Mouse (Mus musculus) left cerebral cortex, adult 18-20 months (tissue): ENCODE results near the gene Olfr1222. TPM values are rescaled to one million over a fixed set of nuclear protein-coding genes. Genes with fewer than 3 reads are reported as not detected.
"Not testable (repeated sequence)": the region's sequence is repeated elsewhere in the genome, so short reads cannot be mapped to it uniquely, and the experiment has no call there.

Experiments
- DNase-seq, 2 experiments: peaks; one replicate each; pipeline ENCODE4 v3.0.0; 2021 to 2022; ENCODE audit warnings: low spot score in 2 of 2, mixed read lengths in 1 of 2
- long read RNA-seq, 2 experiments: library from polyadenylated mRNA; stranded (forward); transcript quantifications; one replicate each; pipeline ENCODE4 v2.0.0; 2021
- total RNA-seq, 2 experiments: library from RNA; stranded (reverse); gene quantifications; 2 replicates each; pipeline ENCODE4 v1.2.3; 2021

Olfr1222 gene
- not detected for total RNA-seq
- long read RNA-seq, experiment 1: 0 reads
- long read RNA-seq, experiment 2: 0 reads

DNA sequence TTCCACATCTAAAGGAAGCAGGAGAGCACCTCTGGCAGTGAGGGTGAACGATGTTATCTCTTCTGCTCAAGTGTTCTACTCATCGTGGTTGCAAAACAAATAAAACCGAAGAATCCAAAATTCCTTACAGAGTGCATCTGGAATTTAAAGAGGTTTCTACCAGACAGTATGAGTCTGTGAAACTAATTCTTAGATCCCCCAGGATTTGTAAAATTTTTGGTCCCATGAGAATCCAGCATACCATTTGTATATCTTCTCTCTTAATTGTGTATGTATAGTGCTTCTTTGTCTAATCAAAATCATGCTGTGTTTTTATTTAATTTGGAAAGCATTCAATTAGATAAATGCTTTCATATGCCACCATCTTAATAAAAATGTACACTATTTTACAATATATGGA is at the start of gene Olfr1222:
Gene Olfr1222 (minus strand): TSS at position 101 of the 400 bp plus-strand sequence.
- DNase-seq: no peak

- no peak for DNase-seq
These were observed 41.7 kb upstream of the Olfr1222 start, which contains the start of gene Olfr1225 for GRCm38 (mm10) chr2:89174569-89174968. Gene Olfr1225 (minus strand): TSS chr2:89174669.

- not testable (repeated sequence) for DNase-seq
These were observed 31.9 kb upstream of the Olfr1222 start for GRCm38 (mm10) chr2:89164711-89165110.

- DNase-seq: not testable (repeated sequence)
These were observed 31.1 kb upstream of the Olfr1222 start, which contains the start of gene Olfr1224-ps1 for GRCm38 (mm10) chr2:89163991-89164390. Gene Olfr1224-ps1 (minus strand): TSS chr2:89164091.

- DNase-seq: no peak
These were observed 18.6 kb upstream of the Olfr1222 start, which contains the start of gene Olfr1223 for GRCm38 (mm10) chr2:89151460-89151859. Gene Olfr1223 (minus strand): TSS chr2:89151560.

DNA sequence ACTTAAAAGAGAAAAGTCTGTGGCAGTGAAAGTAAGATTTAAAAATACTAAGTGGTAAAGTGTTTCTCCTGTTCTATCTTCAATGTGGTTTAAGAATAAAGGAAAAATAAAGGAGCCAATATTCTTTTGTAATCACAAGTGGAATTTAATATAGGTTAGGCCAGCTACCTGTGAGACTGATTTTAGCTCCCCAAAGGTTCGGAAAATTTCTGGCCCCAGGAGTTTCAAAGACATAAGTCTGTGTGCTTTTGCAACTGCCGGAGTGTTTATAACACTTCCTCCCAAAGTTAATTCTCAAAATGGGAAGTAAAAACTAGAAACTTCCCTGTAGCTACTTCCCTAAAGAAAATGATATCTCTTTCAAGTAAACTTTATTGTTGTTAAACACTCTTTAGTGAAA is 15.7 kb downstream of the Olfr1222 start, which contains the start of gene Olfr1221:
Gene Olfr1221 (minus strand): TSS at position 101 of the 400 bp plus-strand sequence.
- no peak for DNase-seq

- no peak for DNase-seq
These were observed 26.1 kb downstream of the Olfr1222 start, which contains the start of gene Olfr1220 for GRCm38 (mm10) chr2:89106735-89107134. Gene Olfr1220 (minus strand): TSS chr2:89106835.

DNA sequence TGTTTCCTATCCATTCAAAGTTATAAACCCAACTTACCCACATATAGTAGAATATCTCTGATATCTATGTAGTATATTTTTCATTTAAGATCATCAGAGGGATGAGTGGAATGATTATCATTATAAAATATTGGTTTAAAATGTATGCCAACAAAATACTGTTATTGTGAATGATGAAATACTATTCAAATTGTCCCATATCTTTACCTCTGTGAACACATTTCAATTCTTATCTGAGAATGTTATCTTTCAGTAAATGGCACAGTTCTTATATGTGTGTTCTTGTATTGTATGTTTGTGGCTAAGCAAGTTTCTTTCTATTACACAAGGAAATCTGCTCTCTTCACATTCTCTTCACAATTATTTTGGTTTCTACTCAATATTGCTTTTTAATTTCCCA is 27.2 kb downstream of the Olfr1222 start:
- DNase-seq: no peak

GRCm38 (mm10) chr2:89093848-89094247 is 39.0 kb downstream of the Olfr1222 start:
- no peak for DNase-seq

DNA sequence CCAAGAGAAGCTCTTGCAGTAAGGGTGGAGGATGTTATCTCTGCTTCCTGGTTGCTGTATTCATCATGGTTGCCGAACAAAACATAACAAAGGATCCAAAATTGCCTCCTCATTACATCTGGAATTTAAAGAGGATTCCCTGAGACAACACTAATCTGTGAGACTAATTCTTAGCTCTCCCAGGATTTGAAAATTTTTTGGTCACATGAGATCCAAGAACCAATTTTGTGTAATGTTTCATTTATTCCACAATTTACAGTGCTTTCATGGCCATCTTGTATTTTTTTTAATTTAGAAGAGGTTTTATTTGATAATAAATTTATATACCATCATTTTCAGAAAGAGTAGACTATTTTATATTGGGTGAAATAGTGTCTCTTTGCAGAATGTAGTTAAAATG is 49.4 kb downstream of the Olfr1222 start, which contains the start of gene Olfr1219:
Gene Olfr1219 (minus strand): TSS at position 101 of the 400 bp plus-strand sequence.
- no peak for DNase-seq

GRCm38 (mm10) chr2:89081487-89081886 is 51.4 kb downstream of the Olfr1222 start:
- no peak for DNase-seq

Other genes with a start within 250 kb of the Olfr1222 start
- not detected for gene Olfr1208, start 230.7 kb downstream of the Olfr1222 start, total RNA-seq
- gene Olfr1209, start 217.9 kb downstream of the Olfr1222 start, total RNA-seq: not detected
- gene Olfr1211, start 194.9 kb downstream of the Olfr1222 start, total RNA-seq: not detected
- not detected for gene Olfr1212, start 179.1 kb downstream of the Olfr1222 start, total RNA-seq
- gene Gm13762, start 152.8 kb downstream of the Olfr1222 start, total RNA-seq: not detected
- not detected for gene Olfr1214, start 140.4 kb downstream of the Olfr1222 start, total RNA-seq
- not detected for gene Olfr1215, start 126.1 kb downstream of the Olfr1222 start, total RNA-seq
- gene Olfr1216, start 114.7 kb downstream of the Olfr1222 start, total RNA-seq: not detected
- not detected for gene Olfr1217, start 101.0 kb downstream of the Olfr1222 start, total RNA-seq
- not detected for gene Olfr1218, start 71.9 kb downstream of the Olfr1222 start, total RNA-seq
- not detected for gene Olfr1219, start 49.5 kb downstream of the Olfr1222 start, total RNA-seq
- not detected for gene Olfr1220, start 26.2 kb downstream of the Olfr1222 start, total RNA-seq
- gene Olfr1221, start 15.8 kb downstream of the Olfr1222 start, total RNA-seq: not detected
- not detected for gene Olfr1223, start 18.5 kb upstream of the Olfr1222 start, total RNA-seq
- gene Olfr1224-ps1, start 31.0 kb upstream of the Olfr1222 start, total RNA-seq: not detected
- not detected for gene Olfr1225, start 41.6 kb upstream of the Olfr1222 start, total RNA-seq
- gene Olfr1226, start 67.0 kb upstream of the Olfr1222 start, total RNA-seq: not detected
- not detected for gene Olfr1228, start 121.0 kb upstream of the Olfr1222 start, total RNA-seq
- gene Olfr1229, start 155.0 kb upstream of the Olfr1222 start, total RNA-seq: not detected
- not detected for gene Olfr1230, start 164.2 kb upstream of the Olfr1222 start, total RNA-seq
- not detected for gene Olfr1231, start 174.0 kb upstream of the Olfr1222 start, total RNA-seq
- gene Olfr1232, start 196.6 kb upstream of the Olfr1222 start, total RNA-seq: not detected
- not detected for gene Olfr1233, start 209.3 kb upstream of the Olfr1222 start, total RNA-seq
- gene Olfr1234, start 231.8 kb upstream of the Olfr1222 start, total RNA-seq: not detected